Mouse (Mus musculus): ENCODE measurements at regions not wholly inside any gene's neighbourhood (a gene's known extent, or its start where the extent isn't known, plus 50 kb on each side); places are given as distances from the start of the nearest gene placed in this dataset.

DNA sequence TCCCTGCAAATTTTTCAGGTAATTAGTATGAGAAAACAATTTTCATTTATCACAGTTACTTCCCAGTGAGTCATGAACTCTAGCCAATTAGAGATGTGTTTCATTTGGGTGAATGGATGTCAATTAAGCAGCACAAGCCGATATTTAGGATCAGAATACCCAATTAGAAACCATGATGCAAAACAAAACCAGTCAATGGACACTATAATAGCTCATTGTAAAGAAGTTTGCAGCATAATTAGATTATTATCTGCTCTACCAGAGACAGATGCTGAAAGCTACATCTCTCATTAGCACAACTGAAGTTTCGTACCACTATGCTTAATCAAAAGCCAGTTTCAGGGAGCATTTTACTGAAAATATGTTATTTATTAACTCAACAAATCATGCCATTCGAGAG lies 152.5 kb downstream of the Arl4a start:
- TF ChIP-seq CTCF (IDR thresholded peaks at IDR 0.05; ENCODE audit: low read depth), result no peak
- no peak for TF ChIP-seq EP300 (IDR thresholded peaks at IDR 0.05; ENCODE audit: low read depth)

Data from heart, postnatal 0 days (tissue).